Comparison of ENCODE assay signal across 15 mouse cellular contexts in genomic region chr2:25172629-25173028, GRCm38 (mm10). TPM values are rescaled to one million over a fixed set of nuclear protein-coding genes. Genes with fewer than 3 reads are reported as not detected.
A peak's percentile ranks its signal among the peaks of the same experiment; 100 is the strongest.
DNase-seq lines count a peak whose midpoint lies in the region; ATAC-seq and TF ChIP-seq lines count a peak whose summit lies in the region.
"Had no signal": no experiment of that assay in that cellular context is flagged by ENCODE, and none has a peak within 500 bp of the region (broad histone marks: within the 10 kb centered on the region; RNA-seq: fewer than 3 reads in every experiment).

No protein-coding gene starts in this region.

- peak; percentile 54 for DNase-seq in adrenal gland, adult 2 months
- DNase-seq in adrenal gland, adult 18-20 months (ENCODE audit: low spot score in 2 of 2) = no peak
- DNase-seq in midbrain, embryonic 11.5 days (ENCODE audit: low spot score, missing footprints) = peak; percentile 81
- DNase-seq in limb, embryonic 10.5 days (ENCODE audit: low spot score) = peak; percentile 29
- DNase-seq in left cerebral cortex, postnatal 25 days (ENCODE audit: low spot score in 2 of 2) = no peak
- DNase-seq in ovary, postnatal 10 days (ENCODE audit: low spot score) = no peak
- DNase-seq: embryo, embryonic 11 days; kidney, adult 9 months; thymus, postnatal 36 days had no signal

- no peak for TF ChIP-seq POLR2A in small intestine, adult 2 months (IDR thresholded peaks at IDR 0.05; ENCODE audit: low read depth, low read length)

- no peaks in the 10 kb centered on the region for H3K9me3 ChIP-seq in midbrain, embryonic 11.5 days (ENCODE audit: control insufficient read depth, low read length)
- H3K9me3 ChIP-seq in midbrain, embryonic 16.5 days (replicated peaks; ENCODE audit: control insufficient read depth, low read length, poor library complexity, severe bottlenecking) = no peaks in the 10 kb centered on the region
- H3K9me3 ChIP-seq in limb, embryonic 10.5 days (replicated peaks) = no peaks in the 10 kb centered on the region
- H3K9me3 ChIP-seq: heart, embryonic 15.5 days; neural tube, embryonic 12.5 days had no signal

- H3K4me1 ChIP-seq in midbrain, embryonic 11.5 days (ENCODE audit: control insufficient read depth, insufficient read depth, low read length) = peaks cover 50% of the 10 kb centered on the region
- H3K4me1 ChIP-seq in midbrain, embryonic 16.5 days (ENCODE audit: control insufficient read depth, insufficient read depth, low read length) = peaks cover 18% of the 10 kb centered on the region
- peaks cover 57% of the 10 kb centered on the region for H3K4me1 ChIP-seq in limb, embryonic 10.5 days
- H3K4me1 ChIP-seq in small intestine, adult 2 months (ENCODE audit: control insufficient read depth, insufficient read depth, insufficient read length, low read length) = peaks cover 74% of the 10 kb centered on the region

- intact Hi-C loops in left cerebral cortex, postnatal 25 days (cut with DNase I) = no loop called here

- no peak for ATAC-seq in midbrain, embryonic 11.5 days (ENCODE audit: low FRiP score)
- ATAC-seq in midbrain, embryonic 16.5 days = no peak

- H3K27me3 ChIP-seq in midbrain, embryonic 11.5 days (ENCODE audit: control insufficient read depth, insufficient read depth, low read length) = no peaks in the 10 kb centered on the region
- no peaks in the 10 kb centered on the region for H3K27me3 ChIP-seq in midbrain, embryonic 16.5 days (ENCODE audit: control insufficient read depth, insufficient read depth, low read depth, low read length)
- peaks cover 26% of the 10 kb centered on the region for H3K27me3 ChIP-seq in limb, embryonic 10.5 days (ENCODE audit: low read depth, poor library complexity, severe bottlenecking)
- no peaks in the 10 kb centered on the region for H3K27me3 ChIP-seq in small intestine, adult 2 months (ENCODE audit: control insufficient read depth, insufficient read depth, low read length)
- H3K27me3 ChIP-seq: neural tube, embryonic 12.5 days had no signal

- no peak for TF ChIP-seq CTCF in small intestine, adult 2 months (IDR thresholded peaks at IDR 0.05; ENCODE audit: extremely low read depth, insufficient read length, insufficient replicate concordance, low read depth, low read length)

- H3K9ac ChIP-seq in midbrain, embryonic 11.5 days (ENCODE audit: low read length) = no peak overlapping the region
- H3K9ac ChIP-seq in midbrain, embryonic 16.5 days (ENCODE audit: low read depth, low read length) = no peak overlapping the region
- H3K9ac ChIP-seq: heart, embryonic 15.5 days; neural tube, embryonic 12.5 days had no signal

- no peak overlapping the region for H3K27ac ChIP-seq in midbrain, embryonic 11.5 days (ENCODE audit: low read depth, low read length)
- no peak overlapping the region for H3K27ac ChIP-seq in midbrain, embryonic 16.5 days (ENCODE audit: low read length)
- H3K27ac ChIP-seq in limb, embryonic 10.5 days = 0 out of 2 replicates have a peak overlapping the region, but pooled peaks have one; percentile 37
- H3K27ac ChIP-seq in small intestine, adult 2 months (ENCODE audit: insufficient read depth, low read depth, low read length) = peak overlapping the region; percentile 19; the same call in 1 of the 2 replicates
- H3K27ac ChIP-seq: heart, embryonic 15.5 days; macrophage; neural tube, embryonic 12.5 days had no signal

- no peak overlapping the region for H3K4me3 ChIP-seq in midbrain, embryonic 11.5 days (ENCODE audit: low read depth, low read length)
- H3K4me3 ChIP-seq in midbrain, embryonic 16.5 days (ENCODE audit: low read depth, low read length) = no peak overlapping the region
- no peak overlapping the region for H3K4me3 ChIP-seq in limb, embryonic 10.5 days
- no peak overlapping the region for H3K4me3 ChIP-seq in small intestine, adult 2 months (ENCODE audit: low read depth, low read length)
- H3K4me3 ChIP-seq: heart, embryonic 15.5 days; neural tube, embryonic 12.5 days had no signal

- H3K36me3 ChIP-seq in midbrain, embryonic 11.5 days (ENCODE audit: control insufficient read depth, insufficient read depth, low read length) = no peaks in the 10 kb centered on the region
- H3K36me3 ChIP-seq in midbrain, embryonic 16.5 days (ENCODE audit: control insufficient read depth, insufficient read depth, low read length) = no peaks in the 10 kb centered on the region
- no peaks in the 10 kb centered on the region for H3K36me3 ChIP-seq in limb, embryonic 10.5 days
- no peaks in the 10 kb centered on the region for H3K36me3 ChIP-seq in small intestine, adult 2 months (ENCODE audit: control insufficient read depth, insufficient read depth, low read length)
- H3K36me3 ChIP-seq: heart, embryonic 15.5 days; neural tube, embryonic 12.5 days had no signal

- WGBS in midbrain, embryonic 11.5 days = 72% methylated on average over 8 of the region's 8 CpGs
- 78% methylated on average over 8 of the region's 8 CpGs for WGBS in midbrain, embryonic 16.5 days
- WGBS in limb, embryonic 10.5 days = 70% methylated on average over 8 of the region's 8 CpGs
- 20% methylated on average over 8 of the region's 8 CpGs for WGBS in small intestine, adult 2 months

- H3K4me2 ChIP-seq in midbrain, embryonic 11.5 days = no peak overlapping the region
- no peak overlapping the region for H3K4me2 ChIP-seq in midbrain, embryonic 16.5 days (ENCODE audit: low read length)
- H3K4me2 ChIP-seq: heart, embryonic 15.5 days; neural tube, embryonic 12.5 days had no signal

RNA-seq across cellular contexts. Expression of gene Nrarp, which starts 7.9 kb away (rescaled TPM):
- 1 to 10 TPM; 1.9 to 3.6 TPM for total RNA-seq in adrenal gland, adult 2 months (2021)
- polyA plus RNA-seq in adrenal gland, adult 2 months (2012; rRNA removed) = 12.0 and 19.0 TPM in 2 replicates
- total RNA-seq in adrenal gland, adult 18-20 months (2021) = 1 to 10 TPM; 2.3 to 3.5 TPM
- 60.3 and 63.9 TPM in 2 replicates for polyA plus RNA-seq in midbrain, embryonic 11.5 days (2014; fragmentation: Nextera tagmentation; extraction: Ambion mirVana)
- 13.1 and 15.0 TPM in 2 replicates for polyA plus RNA-seq in midbrain, embryonic 16.5 days (2015; fragmentation: Nextera tagmentation; extraction: Ambion mirVana)
- polyA plus RNA-seq in limb, embryonic 10.5 days (2016; fragmentation: Nextera tagmentation; extraction: Ambion mirVana) = 7.9 and 10.3 TPM in 2 replicates
- polyA plus RNA-seq in small intestine, adult 2 months (2012; rRNA removed) = 24.4 and 39.0 TPM in 2 replicates
- 10 to 100 TPM; 21.7 to 30.7 TPM for total RNA-seq in left cerebral cortex, postnatal 25 days (2021)
- polyA plus RNA-seq: macrophage had no signal

RNA-seq across cellular contexts. Expression of gene Tor4a, which starts 24.1 kb away (rescaled TPM):
- 10 to 100 TPM; 21.9 to 24.2 TPM for total RNA-seq in adrenal gland, adult 2 months (2021)
- polyA plus RNA-seq in adrenal gland, adult 2 months (2012; rRNA removed) = 51.3 and 60.0 TPM in 2 replicates
- total RNA-seq in adrenal gland, adult 18-20 months (2021) = 10 to 100 TPM; 11.6 to 19.5 TPM
- polyA plus RNA-seq in midbrain, embryonic 11.5 days (2014; fragmentation: Nextera tagmentation; extraction: Ambion mirVana) = 1.4 and 1.5 TPM in 2 replicates
- polyA plus RNA-seq in midbrain, embryonic 16.5 days (2015; fragmentation: Nextera tagmentation; extraction: Ambion mirVana) = 1.2 and 1.4 TPM in 2 replicates
- polyA plus RNA-seq in limb, embryonic 10.5 days (2016; fragmentation: Nextera tagmentation; extraction: Ambion mirVana) = 3.2 TPM in 2 replicates
- polyA plus RNA-seq in small intestine, adult 2 months (2012; rRNA removed) = 37.3 and 49.3 TPM in 2 replicates
- total RNA-seq in left cerebral cortex, postnatal 25 days (2021) = 1 to 10 TPM; 1.9 to 2.3 TPM

RNA-seq across cellular contexts. Expression of gene Nelfb, which starts 38.7 kb away (rescaled TPM):
- 10 to 100 TPM; 36.3 to 57.4 TPM for total RNA-seq in adrenal gland, adult 2 months (2021)
- polyA plus RNA-seq in adrenal gland, adult 2 months (2012; rRNA removed) = 37.5 and 38.2 TPM in 2 replicates
- total RNA-seq in adrenal gland, adult 18-20 months (2021) = 10 to 100 TPM; 48.8 to 49.5 TPM
- polyA plus RNA-seq in midbrain, embryonic 11.5 days (2014; fragmentation: Nextera tagmentation; extraction: Ambion mirVana) = 96.4 and 102 TPM in 2 replicates
- polyA plus RNA-seq in midbrain, embryonic 16.5 days (2015; fragmentation: Nextera tagmentation; extraction: Ambion mirVana) = 116 and 117 TPM in 2 replicates
- polyA plus RNA-seq in limb, embryonic 10.5 days (2016; fragmentation: Nextera tagmentation; extraction: Ambion mirVana) = 129 and 137 TPM in 2 replicates
- 21.8 and 37.2 TPM in 2 replicates for polyA plus RNA-seq in small intestine, adult 2 months (2012; rRNA removed)
- 10 to 100 TPM; 50.8 to 51.8 TPM for total RNA-seq in left cerebral cortex, postnatal 25 days (2021)

RNA-seq across cellular contexts. Expression of gene Stpg3, which starts 41.8 kb away (rescaled TPM):
- total RNA-seq in adrenal gland, adult 2 months (2021) = not detected
- not detected in 2 replicates for polyA plus RNA-seq in adrenal gland, adult 2 months (2012; rRNA removed)
- not detected for total RNA-seq in adrenal gland, adult 18-20 months (2021)
- polyA plus RNA-seq in midbrain, embryonic 11.5 days (2014; fragmentation: Nextera tagmentation; extraction: Ambion mirVana) = not detected in 2 replicates
- not detected in 2 replicates for polyA plus RNA-seq in midbrain, embryonic 16.5 days (2015; fragmentation: Nextera tagmentation; extraction: Ambion mirVana)
- polyA plus RNA-seq in limb, embryonic 10.5 days (2016; fragmentation: Nextera tagmentation; extraction: Ambion mirVana) = 0.14 TPM in 1 of 2 replicates, not detected in the other
- not detected in 2 replicates for polyA plus RNA-seq in small intestine, adult 2 months (2012; rRNA removed)
- total RNA-seq in left cerebral cortex, postnatal 25 days (2021) = under 1 TPM in 1 of 2 experiments, not detected in 1; 0.23 TPM
- polyA plus RNA-seq: heart, embryonic 15.5 days; macrophage; neural tube, embryonic 12.5 days had no signal

RNA-seq across cellular contexts. Expression of gene Fam166a, which starts 45.9 kb away (rescaled TPM):
- total RNA-seq in adrenal gland, adult 2 months (2021) = not detected
- 0.15 and 0.16 TPM in 2 replicates for polyA plus RNA-seq in adrenal gland, adult 2 months (2012; rRNA removed)
- not detected for total RNA-seq in adrenal gland, adult 18-20 months (2021)
- 0.94 TPM in 1 of 2 replicates, not detected in the other for polyA plus RNA-seq in midbrain, embryonic 11.5 days (2014; fragmentation: Nextera tagmentation; extraction: Ambion mirVana)
- 0.43 TPM in 1 of 2 replicates, not detected in the other for polyA plus RNA-seq in midbrain, embryonic 16.5 days (2015; fragmentation: Nextera tagmentation; extraction: Ambion mirVana)
- 1.0 TPM in 1 of 2 replicates, not detected in the other for polyA plus RNA-seq in limb, embryonic 10.5 days (2016; fragmentation: Nextera tagmentation; extraction: Ambion mirVana)
- polyA plus RNA-seq in small intestine, adult 2 months (2012; rRNA removed) = 0.10 TPM in 1 of 2 replicates, not detected in the other
- not detected for total RNA-seq in left cerebral cortex, postnatal 25 days (2021)
- total RNA-seq: left cerebral cortex, adult 18-20 months had no signal
- polyA plus RNA-seq: macrophage; neural tube, embryonic 12.5 days had no signal

Comparison
In these comparisons a context has a peak if more than half of its experiments do, and no peak if none do; other contexts are left out.
1. DNase-seq: peak in adrenal gland, adult 2 months (single experiment), midbrain, embryonic 11.5 days (single experiment) and limb, embryonic 10.5 days (single experiment); none in adrenal gland, adult 18-20 months (0 of 2), left cerebral cortex, postnatal 25 days (0 of 2) and ovary, postnatal 10 days (single experiment).
2. H3K27ac ChIP-seq: peak in limb, embryonic 10.5 days (single experiment) and small intestine, adult 2 months (single experiment); none in midbrain, embryonic 11.5 days (single experiment) and midbrain, embryonic 16.5 days (single experiment).